Mouse (Mus musculus) urinary bladder, postnatal 0 days (tissue): Measurements from ENCODE around the gene Iba57. TPM values are rescaled to one million over a fixed set of nuclear protein-coding genes. Genes with fewer than 3 reads are reported as not detected.

Experiments used
- polyA plus RNA-seq: library from polyadenylated mRNA; unstranded; fragments of >200 nt; fragmentation: Nextera tagmentation; extraction: Ambion mirVana; gene quantifications from 2 replicates; pipeline ENCODE4 v1.2.1, GENCODE M21; 2015

Iba57 gene
- polyA plus RNA-seq, result 3.2 and 3.8 TPM in 2 replicates

GRCm38 (mm10) chr11:59163255-59164236, at the start of gene Iba57:
Gene Iba57, minus strand, starts transcription at chr11:59163739.

GRCm38 (mm10) chr11:59208153-59208831, 44.8 kb upstream of the Iba57 start, which contains the start of gene 2310033P09Rik:
Gene 2310033P09Rik, plus strand, starts transcription at chr11:59208321.

GRCm38 (mm10) chr11:59202081-59202995, 38.8 kb upstream of the Iba57 start, which contains the start of gene Mrpl55:
Gene Mrpl55, plus strand, starts transcription at chr11:59202486.

GRCm38 (mm10) chr11:59192059-59192386, 28.5 kb upstream of the Iba57 start, which contains the start of gene Guk1:
Gene Guk1, minus strand, starts transcription at chr11:59192212.

DNA sequence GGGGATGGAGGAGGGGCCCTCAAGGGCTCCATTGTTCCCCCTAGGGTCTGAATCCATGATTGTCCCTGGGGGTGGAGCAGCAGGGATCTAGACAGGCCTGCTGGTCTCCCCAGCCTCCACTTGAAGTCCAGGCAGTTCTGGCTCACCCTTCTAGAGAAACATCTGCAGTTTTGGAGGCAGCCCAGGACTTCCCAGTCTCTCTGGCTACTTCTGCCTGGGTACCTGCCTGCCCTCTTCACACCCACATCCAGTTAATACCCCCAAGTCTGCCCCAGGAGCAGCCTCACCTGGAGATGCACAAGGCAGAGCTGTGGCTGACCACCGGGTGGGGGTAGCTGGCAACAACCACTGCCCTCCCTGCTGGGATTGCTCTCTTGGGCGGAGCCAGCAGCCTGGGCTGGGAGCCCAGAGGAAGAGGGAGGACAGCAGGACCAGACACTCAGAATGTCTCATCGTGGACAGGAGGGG, 19.4 kb upstream of the Iba57 start, which contains the start of gene Gjc2:
Gene Gjc2 (minus strand): TSS at position 350 of the 468 bp plus-strand sequence.

GRCm38 (mm10) chr11:59135904-59136452, 27.6 kb downstream of the Iba57 start, which contains the start of gene Obscn:
Gene Obscn, minus strand, starts transcription at chr11:59136402.

Other genes starting within 250 kb of the Iba57 start
- gene Btnl10, start 245.8 kb downstream of the Iba57 start, polyA plus RNA-seq, result 0.16 TPM in 1 of 2 replicates, not detected in the other
- gene Rnf187, start 224.8 kb downstream of the Iba57 start, polyA plus RNA-seq, result 137 and 141 TPM in 2 replicates
- gene Hist3h2ba, start 214.8 kb downstream of the Iba57 start, polyA plus RNA-seq, result 2.0 and 2.6 TPM in 2 replicates
- 13.9 and 14.8 TPM in 2 replicates for gene Hist3h2a, start 209.1 kb downstream of the Iba57 start, polyA plus RNA-seq
- gene Trim17, start 209.1 kb downstream of the Iba57 start, polyA plus RNA-seq, result 0.18 TPM in 1 of 2 replicates, not detected in the other
- 12.4 and 13.0 TPM in 2 replicates for gene Trim11, start 185.6 kb downstream of the Iba57 start, polyA plus RNA-seq
- gene Obscn, start 27.3 kb downstream of the Iba57 start, polyA plus RNA-seq, result 0.26 and 0.33 TPM in 2 replicates
- 3.4 and 3.7 TPM in 2 replicates for gene Gjc2, start 19.5 kb upstream of the Iba57 start, polyA plus RNA-seq
- 113 and 118 TPM in 2 replicates for gene Guk1, start 28.5 kb upstream of the Iba57 start, polyA plus RNA-seq
- gene Mrpl55, start 38.7 kb upstream of the Iba57 start, polyA plus RNA-seq, result 79.7 and 89.8 TPM in 2 replicates
- 16.2 and 16.7 TPM in 2 replicates for gene 2310033P09Rik, start 44.6 kb upstream of the Iba57 start, polyA plus RNA-seq
- 555 and 614 TPM in 2 replicates for gene Arf1, start 64.5 kb upstream of the Iba57 start, polyA plus RNA-seq
- gene Wnt3a, start 127.0 kb upstream of the Iba57 start, polyA plus RNA-seq, result 0.05 TPM in 1 of 2 replicates, not detected in the other
- 9.9 and 11.7 TPM in 2 replicates for gene Wnt9a, start 143.2 kb upstream of the Iba57 start, polyA plus RNA-seq
- 0.10 TPM in 1 of 2 replicates, not detected in the other for gene Prss38, start 211.9 kb upstream of the Iba57 start, polyA plus RNA-seq